Mouse (Mus musculus): ENCODE measurements at regions not wholly inside any gene's neighbourhood (a gene's known extent, or its start where the extent isn't known, plus 50 kb on each side); places are given as distances from the start of the nearest gene placed in this dataset.
"Not testable (repeated sequence)": the region's sequence is repeated elsewhere in the genome, so short reads cannot be mapped to it uniquely, and the experiment has no call there.

DNA sequence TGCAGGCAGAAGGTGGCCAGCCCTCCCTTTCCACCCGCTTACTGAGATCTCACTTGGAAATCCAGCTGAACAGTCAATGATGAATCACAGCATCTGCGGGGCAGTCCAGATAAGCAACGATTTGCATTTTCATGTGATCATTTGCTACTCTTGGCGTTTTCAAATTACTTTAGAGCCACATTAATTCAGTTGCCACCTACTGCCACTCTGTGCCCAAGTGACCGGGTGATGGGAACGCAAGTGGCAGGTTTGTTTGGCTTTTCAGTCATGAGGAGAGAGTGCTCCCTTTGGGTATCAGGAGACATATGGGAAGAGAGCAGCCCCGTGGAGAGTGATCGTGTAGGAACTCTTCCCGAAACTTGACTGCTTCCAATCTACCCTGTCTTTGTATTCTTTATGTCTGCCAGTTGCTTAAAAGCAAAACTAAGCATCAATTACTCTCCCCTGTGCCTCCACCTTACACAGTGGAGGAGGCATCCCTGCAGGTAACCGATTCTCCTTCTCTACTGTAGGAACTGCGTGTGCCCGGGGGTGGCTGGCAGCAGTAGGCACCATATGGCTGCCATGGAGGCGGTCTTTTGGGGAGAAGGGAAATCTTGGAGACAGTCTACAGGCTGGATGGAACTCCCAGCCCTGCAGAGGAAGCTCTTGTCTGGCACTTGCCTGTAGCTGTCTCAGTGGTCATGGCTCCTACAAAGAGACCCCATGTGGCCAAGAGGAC, 132.5 kb upstream of the 1700012A03Rik start:
- no peak for DNase-seq
- Histone ChIP-seq H3K36me3 (ENCODE audit: control insufficient read depth, insufficient read depth, low read length) (no peaks in the 10 kb centered on the region), H3K4me3 (ENCODE audit: control insufficient read depth, insufficient read depth, low read length) (no peak overlapping the region), H3K27ac (ENCODE audit: control insufficient read depth, insufficient read depth, low read length) (no peak overlapping the region), H3K4me1 (replicated peaks; ENCODE audit: control insufficient read depth, insufficient read depth, low read length) (no peaks in the 10 kb centered on the region), H3K27me3 (ENCODE audit: control insufficient read depth, insufficient read depth, low read length) (no peaks in the 10 kb centered on the region)
- TF ChIP-seq POLR2A (IDR thresholded peaks at IDR 0.05; ENCODE audit: control insufficient read depth, extremely low read depth, insufficient read depth, low read length, poor library complexity) (no peak), CTCF (IDR thresholded peaks at IDR 0.05; ENCODE audit: borderline replicate concordance, control insufficient read depth, extremely low read depth, insufficient read depth, low read length, poor library complexity) (no peak)
- WGBS: 90% methylated on average over 13 of the region's 13 CpGs

DNA sequence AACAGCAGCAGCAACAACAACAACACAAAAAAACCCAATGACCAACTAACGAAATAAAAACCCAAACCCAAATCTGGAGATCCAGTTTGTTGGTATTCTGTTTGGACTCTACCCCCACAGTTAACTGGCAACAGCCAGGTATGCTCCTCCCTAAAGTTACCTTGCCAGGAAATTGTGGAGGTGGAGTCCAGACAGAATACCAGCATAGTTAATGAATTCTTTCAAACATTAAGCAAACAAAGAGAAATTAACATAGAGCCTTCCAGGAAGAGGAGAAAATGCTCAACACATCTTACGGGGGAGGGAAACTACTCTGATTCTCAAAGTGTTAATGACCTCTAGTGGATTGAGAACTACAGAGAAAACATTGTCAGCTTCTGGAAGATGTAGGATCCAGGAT, 148.3 kb upstream of the 1700012A03Rik start:
- 78% methylated on average over 2 of the region's 2 CpGs for WGBS
- no peak overlapping the region for H3K4me3 ChIP-seq (ENCODE audit: control insufficient read depth, insufficient read depth, low read length)
- no peak for DNase-seq

DNA sequence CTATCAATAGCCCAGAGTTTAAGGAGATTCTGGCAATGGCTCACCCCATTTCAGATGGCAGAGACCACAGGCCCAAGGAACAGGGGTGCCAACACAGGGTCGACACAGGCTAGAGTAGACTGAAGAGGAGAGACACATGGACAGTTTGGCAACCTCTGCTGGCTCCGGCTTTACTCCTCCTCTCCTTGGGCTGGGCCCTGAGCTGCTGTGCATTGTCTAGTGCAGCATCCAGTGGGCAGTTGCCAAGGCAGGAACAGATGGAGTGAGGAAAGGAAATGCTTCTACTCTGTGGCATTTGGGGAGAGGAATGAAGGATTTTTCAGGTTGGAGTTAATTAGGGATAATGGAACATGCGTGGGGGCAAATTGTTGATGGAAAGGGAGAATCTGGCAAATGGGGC, 151.0 kb upstream of the 1700012A03Rik start:
- Histone ChIP-seq H3K36me3 (ENCODE audit: control insufficient read depth, insufficient read depth, low read length) (no peaks in the 10 kb centered on the region), H3K27me3 (ENCODE audit: control insufficient read depth, insufficient read depth, low read length) (no peaks in the 10 kb centered on the region), H3K4me3 (ENCODE audit: control insufficient read depth, insufficient read depth, low read length) (no peak overlapping the region), H3K4me1 (replicated peaks; ENCODE audit: control insufficient read depth, insufficient read depth, low read length) (no peaks in the 10 kb centered on the region), H3K27ac (ENCODE audit: control insufficient read depth, insufficient read depth, low read length) (no peak overlapping the region)
- WGBS: 79% methylated on average over 3 of the region's 3 CpGs
- DNase-seq: no peak
- TF ChIP-seq CTCF (IDR thresholded peaks at IDR 0.05; ENCODE audit: borderline replicate concordance, control insufficient read depth, extremely low read depth, insufficient read depth, low read length, poor library complexity): no peak
- TF ChIP-seq POLR2A (IDR thresholded peaks at IDR 0.05; ENCODE audit: control insufficient read depth, extremely low read depth, insufficient read depth, low read length, poor library complexity): no peak

More for the DNA sequence above, 148.3 kb upstream of the 1700012A03Rik start:
- Histone ChIP-seq H3K27ac (ENCODE audit: control insufficient read depth, insufficient read depth, low read length) (no peak overlapping the region), H3K27me3 (ENCODE audit: control insufficient read depth, insufficient read depth, low read length) (no peaks in the 10 kb centered on the region), H3K36me3 (ENCODE audit: control insufficient read depth, insufficient read depth, low read length) (no peaks in the 10 kb centered on the region), H3K4me1 (replicated peaks; ENCODE audit: control insufficient read depth, insufficient read depth, low read length) (no peaks in the 10 kb centered on the region)
- TF ChIP-seq CTCF (IDR thresholded peaks at IDR 0.05; ENCODE audit: borderline replicate concordance, control insufficient read depth, extremely low read depth, insufficient read depth, low read length, poor library complexity) (no peak), POLR2A (IDR thresholded peaks at IDR 0.05; ENCODE audit: control insufficient read depth, extremely low read depth, insufficient read depth, low read length, poor library complexity) (no peak)

DNA sequence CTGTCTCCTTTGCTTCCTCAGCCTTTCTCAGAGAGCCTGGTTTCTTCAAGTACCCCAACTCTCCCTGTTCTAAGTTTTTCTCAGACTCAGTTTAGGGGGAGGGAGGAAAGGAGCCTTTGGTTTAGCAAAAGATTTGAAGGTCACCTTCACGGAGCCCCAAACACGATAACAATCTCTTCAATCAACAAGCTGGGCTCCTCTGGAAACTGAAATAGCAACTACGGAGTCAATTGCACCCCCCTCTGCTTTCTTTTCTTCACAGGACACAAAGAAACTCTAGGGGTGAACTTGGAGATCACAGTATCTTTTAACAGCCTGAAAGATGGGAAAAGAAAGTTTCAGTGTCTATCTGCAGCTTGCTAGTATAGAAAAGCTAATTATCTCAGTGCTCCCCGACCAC, 151.4 kb upstream of the 1700012A03Rik start:
- no peaks in the 10 kb centered on the region for H3K27me3 ChIP-seq (ENCODE audit: control insufficient read depth, insufficient read depth, low read length)
- H3K36me3 ChIP-seq (ENCODE audit: control insufficient read depth, insufficient read depth, low read length): no peaks in the 10 kb centered on the region
- no peak for DNase-seq
- no peak overlapping the region for H3K27ac ChIP-seq (ENCODE audit: control insufficient read depth, insufficient read depth, low read length)
- no peak overlapping the region for H3K4me3 ChIP-seq (ENCODE audit: control insufficient read depth, insufficient read depth, low read length)
- H3K4me1 ChIP-seq (replicated peaks; ENCODE audit: control insufficient read depth, insufficient read depth, low read length): no peaks in the 10 kb centered on the region
- 72% methylated on average over 4 of the region's 4 CpGs for WGBS
- TF ChIP-seq POLR2A (IDR thresholded peaks at IDR 0.05; ENCODE audit: control insufficient read depth, extremely low read depth, insufficient read depth, low read length, poor library complexity) (no peak), CTCF (IDR thresholded peaks at IDR 0.05; ENCODE audit: borderline replicate concordance, control insufficient read depth, extremely low read depth, insufficient read depth, low read length, poor library complexity) (no peak)

DNA sequence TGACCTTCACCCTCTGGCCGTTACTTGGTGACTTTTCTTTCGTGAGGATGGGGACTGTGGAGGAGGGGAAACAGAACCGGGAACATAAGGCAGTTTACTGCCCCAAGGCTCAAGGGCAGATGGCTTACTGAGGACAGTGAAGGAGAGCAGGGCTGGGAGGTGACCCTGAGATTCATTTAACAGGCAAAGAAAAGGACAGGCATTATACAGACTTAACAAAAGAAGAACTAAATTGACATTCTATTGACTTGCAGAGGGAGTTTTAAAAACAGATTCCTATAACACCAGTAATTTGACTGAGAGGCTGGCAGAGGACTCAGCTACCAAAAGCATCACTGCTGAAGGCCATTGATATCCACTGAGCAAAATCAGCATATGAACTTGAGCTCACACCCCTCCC, 153.0 kb upstream of the 1700012A03Rik start:
- no peaks in the 10 kb centered on the region for H3K27me3 ChIP-seq (ENCODE audit: control insufficient read depth, insufficient read depth, low read length)
- no peak overlapping the region for H3K27ac ChIP-seq (ENCODE audit: control insufficient read depth, insufficient read depth, low read length)
- DNase-seq: no peak
- no peak overlapping the region for H3K4me3 ChIP-seq (ENCODE audit: control insufficient read depth, insufficient read depth, low read length)
- WGBS: 72% methylated on average over 3 of the region's 3 CpGs
- no peaks in the 10 kb centered on the region for H3K36me3 ChIP-seq (ENCODE audit: control insufficient read depth, insufficient read depth, low read length)
- TF ChIP-seq POLR2A (IDR thresholded peaks at IDR 0.05; ENCODE audit: control insufficient read depth, extremely low read depth, insufficient read depth, low read length, poor library complexity): no peak
- no peak for TF ChIP-seq CTCF (IDR thresholded peaks at IDR 0.05; ENCODE audit: borderline replicate concordance, control insufficient read depth, extremely low read depth, insufficient read depth, low read length, poor library complexity)
- H3K4me1 ChIP-seq (replicated peaks; ENCODE audit: control insufficient read depth, insufficient read depth, low read length): no peaks in the 10 kb centered on the region

DNA sequence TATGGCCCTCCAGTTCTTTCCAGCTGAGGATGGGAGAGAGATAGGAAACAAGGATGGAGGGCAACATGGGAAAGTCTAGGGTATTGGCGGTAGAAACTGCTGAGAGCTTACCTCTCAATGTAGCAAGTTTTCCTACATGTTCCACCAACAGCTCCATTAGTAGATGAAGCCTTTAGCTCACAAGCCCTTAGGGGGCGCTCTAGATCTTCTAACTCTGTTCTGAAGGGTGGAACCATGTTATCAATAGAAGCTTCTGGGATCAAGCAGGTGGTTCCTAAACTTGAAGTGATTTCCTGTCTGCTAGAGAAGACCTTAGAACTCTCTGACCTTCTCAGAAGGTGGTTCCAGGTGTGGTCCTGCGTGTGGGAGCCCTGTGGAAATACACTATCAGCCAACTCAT, 154.2 kb upstream of the 1700012A03Rik start:
- WGBS: 62% methylated on average over 3 of the region's 3 CpGs
- Histone ChIP-seq H3K27me3 (ENCODE audit: control insufficient read depth, insufficient read depth, low read length) (no peaks in the 10 kb centered on the region), H3K4me1 (replicated peaks; ENCODE audit: control insufficient read depth, insufficient read depth, low read length) (no peaks in the 10 kb centered on the region), H3K36me3 (ENCODE audit: control insufficient read depth, insufficient read depth, low read length) (no peaks in the 10 kb centered on the region), H3K4me3 (ENCODE audit: control insufficient read depth, insufficient read depth, low read length) (no peak overlapping the region), H3K27ac (ENCODE audit: control insufficient read depth, insufficient read depth, low read length) (no peak overlapping the region)
- DNase-seq: no peak
- TF ChIP-seq CTCF (IDR thresholded peaks at IDR 0.05; ENCODE audit: borderline replicate concordance, control insufficient read depth, extremely low read depth, insufficient read depth, low read length, poor library complexity): no peak
- no peak for TF ChIP-seq POLR2A (IDR thresholded peaks at IDR 0.05; ENCODE audit: control insufficient read depth, extremely low read depth, insufficient read depth, low read length, poor library complexity)

DNA sequence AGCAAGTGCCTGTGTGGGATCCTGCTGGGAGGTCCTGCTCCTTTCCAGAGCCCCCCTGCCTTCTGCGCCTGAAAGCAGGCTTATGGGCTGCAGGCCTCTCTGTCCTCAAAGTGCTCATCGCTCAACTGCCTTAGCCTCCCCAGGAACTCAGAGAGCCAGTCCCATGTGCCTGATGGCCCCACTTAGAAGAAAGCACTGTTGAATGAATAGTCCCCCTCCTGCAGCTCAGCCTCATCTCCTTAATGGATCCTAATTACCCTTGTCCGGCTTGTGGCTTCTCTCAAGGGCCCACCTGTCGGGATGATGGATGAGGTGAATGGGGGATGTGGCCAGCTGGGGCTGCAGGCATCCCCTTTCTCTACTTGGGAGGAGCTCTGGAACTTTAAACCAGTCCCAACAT, 163.1 kb upstream of the 1700012A03Rik start:
- 26% methylated on average over 4 of the region's 4 CpGs for WGBS
- Histone ChIP-seq H3K4me1 (replicated peaks; ENCODE audit: control insufficient read depth, insufficient read depth, low read length) (no peaks in the 10 kb centered on the region), H3K36me3 (ENCODE audit: control insufficient read depth, insufficient read depth, low read length) (no peaks in the 10 kb centered on the region), H3K4me3 (ENCODE audit: control insufficient read depth, insufficient read depth, low read length) (no peak overlapping the region), H3K27me3 (ENCODE audit: control insufficient read depth, insufficient read depth, low read length) (no peaks in the 10 kb centered on the region), H3K27ac (ENCODE audit: control insufficient read depth, insufficient read depth, low read length) (no peak overlapping the region)
- DNase-seq: no peak
- TF ChIP-seq CTCF (IDR thresholded peaks at IDR 0.05; ENCODE audit: borderline replicate concordance, control insufficient read depth, extremely low read depth, insufficient read depth, low read length, poor library complexity) (no peak), POLR2A (IDR thresholded peaks at IDR 0.05; ENCODE audit: control insufficient read depth, extremely low read depth, insufficient read depth, low read length, poor library complexity) (no peak)

DNA sequence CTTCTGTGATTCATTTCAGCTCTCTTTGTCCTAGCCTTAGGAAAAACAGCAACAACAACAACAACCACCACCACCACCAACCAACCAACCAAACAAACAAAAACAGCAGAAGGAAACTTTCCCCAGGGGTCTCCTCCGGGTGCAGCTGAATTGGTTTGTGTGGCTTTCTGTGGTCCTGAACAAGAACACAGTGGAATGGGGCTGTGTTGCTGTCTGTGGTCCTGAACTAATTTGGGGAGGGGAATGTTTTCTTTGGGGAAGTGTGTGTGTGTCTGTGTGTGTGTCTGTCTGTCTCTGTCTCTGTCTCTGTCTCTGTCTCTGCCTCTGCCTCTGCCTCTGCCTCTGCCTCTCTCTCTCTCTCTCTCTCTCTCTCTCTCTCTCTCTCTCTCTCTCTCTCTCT, 164.8 kb upstream of the 1700012A03Rik start:
- DNase-seq; H3K4me1 ChIP-seq (replicated peaks; ENCODE audit: control insufficient read depth, insufficient read depth, low read length); H3K27me3 ChIP-seq (ENCODE audit: control insufficient read depth, insufficient read depth, low read length); H3K36me3 ChIP-seq (ENCODE audit: control insufficient read depth, insufficient read depth, low read length); H3K4me3 ChIP-seq (ENCODE audit: control insufficient read depth, insufficient read depth, low read length); H3K27ac ChIP-seq (ENCODE audit: control insufficient read depth, insufficient read depth, low read length): not testable (repeated sequence)
- 12% methylated on average over 1 of the region's 1 CpGs for WGBS
